13 mouse cellular contexts compared by ENCODE assay signal in genomic region chr14:35095506-35096059, GRCm38 (mm10).
DNase-seq lines count a peak whose midpoint lies in the region; ATAC-seq and TF ChIP-seq lines count a peak whose summit lies in the region.
"Had no signal": no experiment of that assay in that cellular context is flagged by ENCODE, and none has a peak within 500 bp of the region (broad histone marks: within the 10 kb centered on the region; RNA-seq: fewer than 3 reads in every experiment).

No protein-coding gene starts in this region.

- H3K4me1 ChIP-seq in heart, embryonic 15.5 days (replicated peaks), result peaks cover 6% of the 10 kb centered on the region
- H3K4me1 ChIP-seq in lung, embryonic 14.5 days (ENCODE audit: insufficient read depth), result no peaks in the 10 kb centered on the region
- H3K4me1 ChIP-seq in forebrain, embryonic 12.5 days, result peaks cover 26% of the 10 kb centered on the region
- H3K4me1 ChIP-seq in intestine, embryonic 15.5 days (replicated peaks), result no peaks in the 10 kb centered on the region; the same call in 1 of the 2 replicates
- H3K4me1 ChIP-seq: embryonic facial prominence, embryonic 10.5 days; limb, embryonic 15.5 days had no signal

- no peaks in the 10 kb centered on the region for H3K9me3 ChIP-seq in heart, embryonic 15.5 days (replicated peaks)
- H3K9me3 ChIP-seq in lung, embryonic 14.5 days (ENCODE audit: low read depth, low read length), result no peaks in the 10 kb centered on the region
- no peaks in the 10 kb centered on the region for H3K9me3 ChIP-seq in forebrain, embryonic 12.5 days
- H3K9me3 ChIP-seq in intestine, embryonic 15.5 days, result no peaks in the 10 kb centered on the region
- H3K9me3 ChIP-seq: embryonic facial prominence, embryonic 10.5 days; limb, embryonic 15.5 days; neural tube, embryonic 12.5 days had no signal

- peak; percentile 23; the same call in 1 of the 2 replicates for ATAC-seq in heart, embryonic 15.5 days (replicated peaks; ENCODE audit: insufficient number of reproducible peaks, insufficient read depth, low FRiP score, low read depth)
- ATAC-seq in lung, embryonic 14.5 days (ENCODE audit: insufficient read depth), result peak; percentile 18; the same call in 1 of the 2 replicates
- peak; percentile 60; the same call in 1 of the 2 replicates for ATAC-seq in forebrain, embryonic 12.5 days (ENCODE audit: low FRiP score)
- ATAC-seq in intestine, embryonic 15.5 days, result peak; percentile 53; the same call in 1 of the 2 replicates

- TF ChIP-seq CTCF in lung, embryonic 14.5 days (IDR thresholded peaks at IDR 0.05; ENCODE audit: low read depth), result no peak

- H3K36me3 ChIP-seq in heart, embryonic 15.5 days, result no peaks in the 10 kb centered on the region
- H3K36me3 ChIP-seq in lung, embryonic 14.5 days (ENCODE audit: insufficient read depth), result no peaks in the 10 kb centered on the region
- no peaks in the 10 kb centered on the region for H3K36me3 ChIP-seq in forebrain, embryonic 12.5 days (replicated peaks)
- no peaks in the 10 kb centered on the region for H3K36me3 ChIP-seq in intestine, embryonic 15.5 days
- H3K36me3 ChIP-seq: embryonic facial prominence, embryonic 10.5 days; limb, embryonic 15.5 days; neural tube, embryonic 12.5 days had no signal

- H3K27me3 ChIP-seq in heart, embryonic 15.5 days, result peaks cover 3% of the 10 kb centered on the region; the same call in 1 of the 2 replicates
- no peaks in the 10 kb centered on the region for H3K27me3 ChIP-seq in lung, embryonic 14.5 days (ENCODE audit: insufficient read depth, low read length)
- peaks cover 31% of the 10 kb centered on the region for H3K27me3 ChIP-seq in forebrain, embryonic 12.5 days
- H3K27me3 ChIP-seq in intestine, embryonic 15.5 days (replicated peaks), result no peaks in the 10 kb centered on the region
- H3K27me3 ChIP-seq: limb, embryonic 15.5 days; neural tube, embryonic 12.5 days had no signal

- no peak overlapping the region for H3K4me3 ChIP-seq in heart, embryonic 15.5 days
- H3K4me3 ChIP-seq in lung, embryonic 14.5 days (ENCODE audit: low read depth, low read length), result no peak overlapping the region
- no peak overlapping the region for H3K4me3 ChIP-seq in forebrain, embryonic 12.5 days (replicated peaks)
- no peak overlapping the region for H3K4me3 ChIP-seq in intestine, embryonic 15.5 days (replicated peaks)
- H3K4me3 ChIP-seq: embryonic facial prominence, embryonic 10.5 days; limb, embryonic 15.5 days; neural tube, embryonic 12.5 days had no signal

- 23% methylated on average over 9 of the region's 9 CpGs for WGBS in heart, embryonic 15.5 days
- WGBS in lung, embryonic 14.5 days, result 19% methylated on average over 9 of the region's 9 CpGs
- 20% methylated on average over 9 of the region's 9 CpGs for WGBS in forebrain, embryonic 12.5 days
- WGBS in intestine, embryonic 15.5 days, result 27% methylated on average over 9 of the region's 9 CpGs

- H3K27ac ChIP-seq in heart, embryonic 15.5 days, result no peak overlapping the region
- H3K27ac ChIP-seq in lung, embryonic 14.5 days (ENCODE audit: low read depth), result no peak overlapping the region
- no peak overlapping the region; the same call in 1 of the 2 replicates for H3K27ac ChIP-seq in forebrain, embryonic 12.5 days
- no peak overlapping the region for H3K27ac ChIP-seq in intestine, embryonic 15.5 days
- H3K27ac ChIP-seq: embryonic facial prominence, embryonic 10.5 days; limb, embryonic 15.5 days; neural tube, embryonic 12.5 days had no signal

- DNase-seq in heart, postnatal 4 days, result no peak
- no peak for DNase-seq in lung, embryonic 14.5 days
- DNase-seq in lung, postnatal 36 days, result no peak
- no peak for DNase-seq in embryo, embryonic 10.5 days (ENCODE audit: low spot score)
- DNase-seq in ovary, adult 18-20 months (ENCODE audit: low spot score), result no peak
- DNase-seq: lung, adult 18-20 months; right cerebral cortex, postnatal 14 days had no signal

- H3K4me2 ChIP-seq in heart, embryonic 15.5 days, result no peak overlapping the region
- H3K4me2 ChIP-seq in lung, embryonic 14.5 days, result no peak overlapping the region
- no peak overlapping the region for H3K4me2 ChIP-seq in forebrain, embryonic 12.5 days
- H3K4me2 ChIP-seq in intestine, embryonic 15.5 days (replicated peaks), result no peak overlapping the region
- H3K4me2 ChIP-seq: limb, embryonic 15.5 days; neural tube, embryonic 12.5 days had no signal

- H3K9ac ChIP-seq in heart, embryonic 15.5 days, result no peak overlapping the region
- no peak overlapping the region for H3K9ac ChIP-seq in lung, embryonic 14.5 days
- no peak overlapping the region for H3K9ac ChIP-seq in forebrain, embryonic 12.5 days
- no peak overlapping the region for H3K9ac ChIP-seq in intestine, embryonic 15.5 days
- H3K9ac ChIP-seq: limb, embryonic 15.5 days; neural tube, embryonic 12.5 days had no signal
